Mouse (Mus musculus): Measurements from ENCODE around the gene Timm23. TPM values are rescaled to one million over a fixed set of nuclear protein-coding genes. Genes with fewer than 3 reads are reported as not detected.
"Not testable (repeated sequence)": the region's sequence is repeated elsewhere in the genome, so short reads cannot be mapped to it uniquely, and the experiment has no call there.

The Timm23 gene
- polyA plus RNA-seq, 1 experiment from 2014 or later: 235 TPM

DNA sequence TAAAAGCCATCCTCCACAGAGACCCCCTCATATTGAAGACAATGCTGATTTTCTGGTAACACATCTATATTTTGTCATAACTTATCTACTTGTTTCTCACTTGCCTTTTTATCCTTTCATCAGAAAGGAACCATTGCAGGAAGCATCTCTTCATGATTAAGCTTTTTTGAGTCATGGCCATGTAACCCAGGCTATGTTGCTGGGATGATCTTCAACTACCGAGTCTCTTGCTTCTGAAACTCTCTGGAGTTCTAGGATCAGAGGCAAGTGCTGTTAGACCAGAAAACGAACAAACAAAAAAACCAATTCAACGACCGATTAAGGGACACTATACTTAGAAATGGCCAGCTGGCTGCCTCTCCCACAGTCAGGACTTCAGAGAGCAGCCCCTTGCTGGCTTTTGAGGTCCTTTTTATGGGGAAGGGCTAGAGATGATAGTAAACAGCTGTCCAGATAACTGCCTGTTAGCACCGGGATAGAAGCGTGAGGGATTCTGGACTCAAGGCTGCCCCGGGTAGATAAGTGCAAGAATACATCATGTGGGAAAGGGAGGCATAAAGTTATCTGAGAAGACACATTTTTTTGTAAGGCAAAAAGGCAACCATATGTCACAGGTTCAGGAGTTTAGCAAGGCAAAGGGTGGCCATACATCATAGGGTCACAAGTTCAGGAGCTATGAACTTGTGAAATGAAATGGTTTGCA lies 55.7 kb downstream of the Timm23 start:
- peaks cover 9% of the 10 kb centered on the region; the same call in 1 of the 2 replicates for H3K9me3 ChIP-seq
- WGBS: 87% methylated on average over 7 of the region's 7 CpGs

DNA sequence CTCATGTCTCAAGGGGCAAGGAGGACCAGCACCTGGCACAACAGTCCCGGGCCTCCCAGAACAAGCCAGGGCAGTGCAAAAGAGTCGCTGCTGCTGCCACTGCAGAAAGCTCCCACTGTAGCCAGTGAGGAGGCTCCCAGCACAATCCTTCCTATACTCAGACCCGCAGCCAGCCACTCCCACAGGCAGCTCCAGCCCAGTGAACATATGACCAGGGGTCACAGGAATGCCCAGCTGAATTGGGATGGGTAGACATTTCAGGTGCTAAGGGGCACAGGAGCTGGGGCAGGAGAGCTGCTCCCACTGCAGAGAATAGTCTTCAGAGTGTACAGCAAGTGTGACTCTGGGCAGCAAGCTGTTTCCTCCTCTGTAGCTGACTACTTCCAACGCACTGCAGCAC lies 56.3 kb downstream of the Timm23 start:
- Histone ChIP-seq H3K4me2 (no peak overlapping the region), H3K9ac (no peak overlapping the region), H3K27ac (replicated peaks) (no peak overlapping the region), H3K4me1 (replicated peaks) (no peaks in the 10 kb centered on the region), H3K27me3 (no peaks in the 10 kb centered on the region), H3K36me3 (no peaks in the 10 kb centered on the region), H3K4me3 (no peak overlapping the region), H3K9me3 (peaks cover 9% of the 10 kb centered on the region; the same call in 1 of the 2 replicates)
- 81% methylated on average over 4 of the region's 4 CpGs for WGBS
- ATAC-seq (ENCODE audit: low read depth): no peak

More for the DNA sequence above, 55.7 kb downstream of the Timm23 start:
- H3K4me2 ChIP-seq: no peak overlapping the region
- no peak overlapping the region for H3K9ac ChIP-seq
- no peak for ATAC-seq (ENCODE audit: low read depth)
- no peaks in the 10 kb centered on the region for H3K36me3 ChIP-seq
- no peak overlapping the region for H3K27ac ChIP-seq (replicated peaks)
- H3K4me3 ChIP-seq: no peak overlapping the region
- H3K27me3 ChIP-seq: no peaks in the 10 kb centered on the region
- no peaks in the 10 kb centered on the region for H3K4me1 ChIP-seq (replicated peaks)

- H3K27me3 ChIP-seq: no peaks in the 10 kb centered on the region
These were observed 57.0 kb downstream of the Timm23 start for GRCm38 (mm10) chr14:32144734-32145133.

GRCm38 (mm10) chr14:32141723-32142122 lies 60.0 kb downstream of the Timm23 start, which contains the start of gene Msmb:
Gene Msmb (plus strand): TSS chr14:32142023.
- H3K4me3 ChIP-seq: no peak within 1 kb of the TSS
- H3K9ac ChIP-seq: no peak within 1 kb of the TSS
- H3K4me2 ChIP-seq: no peak within 1 kb of the TSS
- H3K27ac ChIP-seq (replicated peaks): no peak within 1 kb of the TSS
- ATAC-seq (ENCODE audit: low read depth): no peak
- H3K4me1 ChIP-seq (replicated peaks): no peaks in the 10 kb centered on the region
- 88% methylated on average over 5 of the region's 5 CpGs for WGBS
- no peaks in the 10 kb centered on the region for H3K27me3 ChIP-seq
- H3K9me3 ChIP-seq: no peaks in the 10 kb centered on the region
- no peaks in the 10 kb centered on the region for H3K36me3 ChIP-seq

More at GRCm38 (mm10) chr14:32144734-32145133, 57.0 kb downstream of the Timm23 start:
- Histone ChIP-seq H3K4me3 (no peak overlapping the region), H3K4me2 (no peak overlapping the region), H3K27ac (replicated peaks) (no peak overlapping the region), H3K9ac (no peak overlapping the region), H3K36me3 (no peaks in the 10 kb centered on the region), H3K4me1 (replicated peaks) (no peaks in the 10 kb centered on the region), H3K9me3 (peaks cover 9% of the 10 kb centered on the region; the same call in 1 of the 2 replicates)
- ATAC-seq (ENCODE audit: low read depth): no peak

DNA sequence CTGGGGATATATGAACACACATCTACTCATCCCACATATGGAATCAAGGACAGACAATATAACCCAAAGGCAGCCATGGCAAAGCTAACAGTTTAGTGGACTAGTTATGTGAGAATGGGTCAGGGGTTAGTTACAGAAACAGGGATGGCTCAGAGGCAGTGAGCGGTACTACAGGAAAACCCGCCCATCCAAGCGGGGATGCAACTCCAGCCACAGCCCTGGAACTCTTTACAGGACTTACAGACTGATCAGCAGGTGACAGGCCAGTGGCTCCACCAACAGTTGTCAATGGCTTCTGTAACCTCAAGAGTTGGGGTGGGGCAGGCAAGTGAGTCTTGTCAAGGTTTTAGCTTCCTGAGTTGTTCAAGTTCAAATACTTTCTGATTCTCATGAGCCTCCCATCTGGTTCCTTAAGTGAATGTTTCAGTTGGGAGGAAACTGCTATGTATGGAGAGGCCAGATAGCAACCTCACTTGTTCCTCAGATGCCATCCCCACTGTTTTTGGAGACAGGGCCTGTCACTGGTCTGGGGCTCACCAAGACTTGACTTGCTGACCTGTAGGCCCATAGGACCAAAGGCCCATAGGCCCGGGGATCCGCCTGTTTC lies 61.2 kb downstream of the Timm23 start:
- H3K27me3 ChIP-seq: no peaks in the 10 kb centered on the region
- no peak overlapping the region for H3K9ac ChIP-seq
- H3K27ac ChIP-seq (replicated peaks): no peak overlapping the region
- H3K4me1 ChIP-seq (replicated peaks): no peaks in the 10 kb centered on the region
- no peak overlapping the region for H3K4me3 ChIP-seq
- ATAC-seq (ENCODE audit: low read depth): no peak
- 83% methylated on average over 5 of the region's 5 CpGs for WGBS
- H3K4me2 ChIP-seq: no peak overlapping the region
- H3K36me3 ChIP-seq: no peaks in the 10 kb centered on the region
- no peaks in the 10 kb centered on the region for H3K9me3 ChIP-seq

DNA sequence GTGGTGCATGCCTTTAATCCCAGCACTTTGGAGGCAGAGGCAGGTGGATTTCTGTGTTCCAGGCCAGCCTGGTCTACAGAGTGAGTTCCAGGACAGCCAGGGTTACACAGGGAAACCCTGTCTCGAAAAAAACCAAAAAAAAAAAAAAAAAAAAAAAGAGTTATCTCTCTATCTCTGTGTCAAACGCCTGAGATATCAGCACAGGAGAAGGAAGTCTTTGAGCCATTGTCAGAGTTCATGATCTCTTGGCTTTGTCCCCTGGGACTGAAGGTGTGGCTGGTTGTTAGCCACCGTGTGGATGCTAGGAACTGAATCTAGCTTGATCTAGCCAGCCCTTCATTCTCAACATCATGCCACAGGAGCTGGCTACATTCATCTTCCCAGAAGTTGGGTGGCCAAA lies 65.2 kb downstream of the Timm23 start:
- H3K9me3 ChIP-seq; H3K4me2 ChIP-seq; H3K4me3 ChIP-seq; H3K9ac ChIP-seq; ATAC-seq (ENCODE audit: low read depth); H3K27me3 ChIP-seq; H3K4me1 ChIP-seq (replicated peaks); H3K27ac ChIP-seq (replicated peaks); H3K36me3 ChIP-seq: not testable (repeated sequence)
- 69% methylated on average over 3 of the region's 3 CpGs for WGBS

GRCm38 (mm10) chr14:32134293-32134692 lies 67.4 kb downstream of the Timm23 start:
- Histone ChIP-seq H3K4me3 (no peak overlapping the region), H3K4me1 (replicated peaks) (no peaks in the 10 kb centered on the region), H3K27me3 (no peaks in the 10 kb centered on the region), H3K9me3 (no peaks in the 10 kb centered on the region), H3K36me3 (no peaks in the 10 kb centered on the region), H3K27ac (replicated peaks) (no peak overlapping the region), H3K9ac (no peak overlapping the region), H3K4me2 (no peak overlapping the region)
- ATAC-seq (ENCODE audit: low read depth): no peak
- WGBS: 81% methylated on average over 2 of the region's 2 CpGs

GRCm38 (mm10) chr14:32131836-32132235 lies 69.9 kb downstream of the Timm23 start:
- no peaks in the 10 kb centered on the region for H3K4me1 ChIP-seq (replicated peaks)
- no peak overlapping the region for H3K4me2 ChIP-seq
- no peaks in the 10 kb centered on the region for H3K27me3 ChIP-seq
- H3K9me3 ChIP-seq: no peaks in the 10 kb centered on the region
- H3K27ac ChIP-seq (replicated peaks): no peak overlapping the region
- ATAC-seq (ENCODE audit: low read depth): no peak
- H3K36me3 ChIP-seq: no peaks in the 10 kb centered on the region
- WGBS: 86% methylated on average over 4 of the region's 4 CpGs
- H3K9ac ChIP-seq: no peak overlapping the region
- H3K4me3 ChIP-seq: no peak overlapping the region

Other genes starting within 250 kb of the Timm23 start
- gene Galnt15, start 172.9 kb downstream of the Timm23 start, polyA plus RNA-seq (2015; fragmentation: Nextera tagmentation; extraction: Ambion mirVana): 0.15 and 0.23 TPM in 2 replicates
- 21.8 and 22.4 TPM in 2 replicates for gene Oxnad1, start 116.5 kb downstream of the Timm23 start, polyA plus RNA-seq (2015; fragmentation: Nextera tagmentation; extraction: Ambion mirVana)
- 78.9 and 88.2 TPM in 2 replicates for gene Dph3, start 116.2 kb downstream of the Timm23 start, polyA plus RNA-seq (2015; fragmentation: Nextera tagmentation; extraction: Ambion mirVana)
- gene Msmb, start 59.9 kb downstream of the Timm23 start, polyA plus RNA-seq (2015; fragmentation: Nextera tagmentation; extraction: Ambion mirVana): not detected in 2 replicates
- 96.5 and 97.5 TPM in 2 replicates for gene Ncoa4, start 42.0 kb downstream of the Timm23 start, polyA plus RNA-seq (2015; fragmentation: Nextera tagmentation; extraction: Ambion mirVana)
- 33.2 and 44.3 TPM in 2 replicates for gene Parg, start 51 bp upstream of the Timm23 start, polyA plus RNA-seq (2015; fragmentation: Nextera tagmentation; extraction: Ambion mirVana)
- 20.4 and 20.6 TPM in 2 replicates for gene Ogdhl, start 120.1 kb upstream of the Timm23 start, polyA plus RNA-seq (2015; fragmentation: Nextera tagmentation; extraction: Ambion mirVana)
- gene 1700024G13Rik, start 186.5 kb upstream of the Timm23 start, polyA plus RNA-seq (2015; fragmentation: Nextera tagmentation; extraction: Ambion mirVana): 0.24 TPM in 1 of 2 replicates, not detected in the other